Mouse (Mus musculus): ENCODE results near the gene Clcnkb.

GRCm38 (mm10) chr4:141440877-141441276 lies 25.1 kb upstream of the Clcnkb start:
- TF ChIP-seq CTCF (conservative IDR thresholded peaks at IDR 0.05; ENCODE audit: low read length) (no peak), POU5F1 (IDR thresholded peaks at IDR 0.05; ENCODE audit: borderline replicate concordance, low read length) (no peak)
